Mouse (Mus musculus) heart, postnatal 0 days (tissue): ENCODE measurements around the gene Gm10392.

ENCODE experiments used
- CTCF ChIP-seq: IDR thresholded peaks from 2 replicates; pipeline ENCODE4 v1.5.1; 2016; ENCODE audit warnings: antibody characterized with exemption, control low read depth, low read depth
- EP300 ChIP-seq: IDR thresholded peaks from 2 replicates; pipeline ENCODE4 v1.6.1; 2016; ENCODE audit warnings: antibody characterized with exemption, low read depth

DNA sequence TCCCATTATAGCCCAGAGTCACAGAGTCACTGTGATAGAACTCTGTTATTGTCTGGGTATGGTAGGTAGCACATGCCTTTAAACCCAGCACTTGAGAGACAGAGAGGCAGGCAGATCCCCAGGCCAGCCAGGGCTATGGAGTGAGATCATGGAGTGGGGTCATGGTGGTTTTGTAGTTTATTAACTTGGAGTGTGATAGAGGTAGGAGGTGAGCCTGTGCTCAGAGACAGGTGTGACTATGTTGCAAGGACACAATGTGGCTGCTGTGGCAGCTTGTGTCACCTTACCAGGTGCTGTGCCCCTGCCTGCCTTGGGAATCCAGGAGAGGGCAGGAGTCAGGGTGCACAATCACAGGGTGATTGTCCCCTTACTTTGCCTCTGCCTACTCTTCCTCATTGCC, 23.5 kb downstream of the Gm10392 start:
- TF ChIP-seq CTCF (no peak), EP300 (no peak)
